Mouse (Mus musculus): ENCODE measurements around the gene Gpkow. TPM values are rescaled to one million over a fixed set of nuclear protein-coding genes. Genes with fewer than 3 reads are reported as not detected.

Gpkow gene
- polyA plus RNA-seq, 1 experiment from 2014 or later = 29.5 TPM

Other genes with a start within 250 kb of the Gpkow start
- 0.23 TPM in 1 of 2 replicates, not detected in the other for gene Foxp3, start 123.5 kb upstream of the Gpkow start, polyA plus RNA-seq (2015; fragmentation: Nextera tagmentation; extraction: Ambion mirVana)
- gene Ppp1r3f, start 122.8 kb upstream of the Gpkow start, polyA plus RNA-seq (2015; fragmentation: Nextera tagmentation; extraction: Ambion mirVana) = 0.76 and 1.3 TPM in 2 replicates
- gene Ccdc22, start 91.6 kb upstream of the Gpkow start, polyA plus RNA-seq (2015; fragmentation: Nextera tagmentation; extraction: Ambion mirVana) = 36.1 and 38.4 TPM in 2 replicates
- gene Cacna1f, start 90.0 kb upstream of the Gpkow start, polyA plus RNA-seq (2015; fragmentation: Nextera tagmentation; extraction: Ambion mirVana) = 0.02 TPM in 1 of 2 replicates, not detected in the other
- 6.0 and 6.2 TPM in 2 replicates for gene Syp, start 58.7 kb upstream of the Gpkow start, polyA plus RNA-seq (2015; fragmentation: Nextera tagmentation; extraction: Ambion mirVana)
- gene Prickle3, start 39.9 kb upstream of the Gpkow start, polyA plus RNA-seq (2015; fragmentation: Nextera tagmentation; extraction: Ambion mirVana) = 7.6 TPM in 2 replicates
- gene Plp2, start 25.7 kb upstream of the Gpkow start, polyA plus RNA-seq (2015; fragmentation: Nextera tagmentation; extraction: Ambion mirVana) = 187 and 205 TPM in 2 replicates
- 0.71 and 0.93 TPM in 2 replicates for gene Magix, start 15.9 kb upstream of the Gpkow start, polyA plus RNA-seq (2015; fragmentation: Nextera tagmentation; extraction: Ambion mirVana)
- gene Wdr45, start 17.2 kb downstream of the Gpkow start, polyA plus RNA-seq (2015; fragmentation: Nextera tagmentation; extraction: Ambion mirVana) = 25.8 and 26.6 TPM in 2 replicates
- 0.37 TPM in 1 of 2 replicates, not detected in the other for gene Gm45208, start 25.1 kb downstream of the Gpkow start, polyA plus RNA-seq (2015; fragmentation: Nextera tagmentation; extraction: Ambion mirVana)
- 59.7 and 60.8 TPM in 2 replicates for gene Praf2, start 31.3 kb downstream of the Gpkow start, polyA plus RNA-seq (2015; fragmentation: Nextera tagmentation; extraction: Ambion mirVana)
- gene Ccdc120, start 53.8 kb downstream of the Gpkow start, polyA plus RNA-seq (2015; fragmentation: Nextera tagmentation; extraction: Ambion mirVana) = 9.2 and 12.0 TPM in 2 replicates
- 19.2 and 21.2 TPM in 2 replicates for gene Tfe3, start 65.4 kb downstream of the Gpkow start, polyA plus RNA-seq (2015; fragmentation: Nextera tagmentation; extraction: Ambion mirVana)
- 36.6 and 37.5 TPM in 2 replicates for gene Gripap1, start 92.6 kb downstream of the Gpkow start, polyA plus RNA-seq (2015; fragmentation: Nextera tagmentation; extraction: Ambion mirVana)
- 1.2 and 1.3 TPM in 2 replicates for gene Kcnd1, start 125.2 kb downstream of the Gpkow start, polyA plus RNA-seq (2015; fragmentation: Nextera tagmentation; extraction: Ambion mirVana)
- gene Otud5, start 144.2 kb downstream of the Gpkow start, polyA plus RNA-seq (2015; fragmentation: Nextera tagmentation; extraction: Ambion mirVana) = 25.9 and 27.7 TPM in 2 replicates
- gene Pim2, start 181.1 kb downstream of the Gpkow start, polyA plus RNA-seq (2015; fragmentation: Nextera tagmentation; extraction: Ambion mirVana) = 13.6 and 15.3 TPM in 2 replicates
- gene Slc35a2, start 186.9 kb downstream of the Gpkow start, polyA plus RNA-seq (2015; fragmentation: Nextera tagmentation; extraction: Ambion mirVana) = 46.5 and 50.8 TPM in 2 replicates
- gene Pqbp1, start 202.1 kb downstream of the Gpkow start, polyA plus RNA-seq (2015; fragmentation: Nextera tagmentation; extraction: Ambion mirVana) = 95.3 and 101 TPM in 2 replicates
- gene Timm17b, start 202.2 kb downstream of the Gpkow start, polyA plus RNA-seq (2015; fragmentation: Nextera tagmentation; extraction: Ambion mirVana) = 132 and 141 TPM in 2 replicates
- gene Gm10491, start 210.7 kb downstream of the Gpkow start, polyA plus RNA-seq (2015; fragmentation: Nextera tagmentation; extraction: Ambion mirVana) = not detected in 2 replicates
- not detected in 2 replicates for gene Gm10490, start 212.4 kb downstream of the Gpkow start, polyA plus RNA-seq (2015; fragmentation: Nextera tagmentation; extraction: Ambion mirVana)
- 10.6 and 10.7 TPM in 2 replicates for gene Pcsk1n, start 222.7 kb downstream of the Gpkow start, polyA plus RNA-seq (2015; fragmentation: Nextera tagmentation; extraction: Ambion mirVana)
- gene Eras, start 231.5 kb downstream of the Gpkow start, polyA plus RNA-seq (2015; fragmentation: Nextera tagmentation; extraction: Ambion mirVana) = not detected in 2 replicates